Mouse (Mus musculus) forebrain, postnatal 0 days (tissue): ENCODE measurements around the gene Olfr1016. TPM values are rescaled to one million over a fixed set of nuclear protein-coding genes. Genes with fewer than 3 reads are reported as not detected.

Source experiments
- ATAC-seq: fragments of 200-750 bp; cut with Nextera tagmentation; 2 replicates; pipeline ENCODE4 v1.8.0; 2017; ENCODE audit warnings: mild to moderate bottlenecking, moderate library complexity
- DNase-seq: peaks from one replicate; pipeline ENCODE4 v3.0.0-alpha.2; 2015
- H3K27ac ChIP-seq: fragments of 300-500 bp; sonication (generic); 2 replicates; pipeline ENCODE4 v1.5.1; 2014; ENCODE audit warnings: low read depth, mild to moderate bottlenecking, antibody characterized with exemption, low read length, moderate library complexity, mixed read lengths
- H3K27me3 ChIP-seq: fragments of 300-500 bp; sonication (generic); 2 replicates; pipeline ENCODE4 v1.6.1; 2014; ENCODE audit warnings: mild to moderate bottlenecking, low read length, mixed read lengths; ENCODE audit not compliant: insufficient read depth
- H3K36me3 ChIP-seq: fragments of 300-500 bp; sonication (generic); 2 replicates; pipeline ENCODE4 v1.6.1; 2014; ENCODE audit warnings: mild to moderate bottlenecking, moderate library complexity; ENCODE audit not compliant: insufficient read depth
- H3K4me1 ChIP-seq: fragments of 300-500 bp; sonication (generic); 2 replicates; pipeline ENCODE4 v1.6.1; 2014; ENCODE audit warnings: antibody characterized with exemption; ENCODE audit not compliant: insufficient read depth
- H3K4me2 ChIP-seq: fragments of 300-500 bp; sonication (generic); 2 replicates; pipeline ENCODE4 v1.6.1; 2014; ENCODE audit warnings: low read depth, mild to moderate bottlenecking, moderate library complexity
- H3K4me3 ChIP-seq: fragments of 300-500 bp; sonication (generic); 2 replicates; pipeline ENCODE4 v1.5.1; 2014; ENCODE audit warnings: low read depth, low read length, mixed read lengths
- H3K9ac ChIP-seq: fragments of 300-500 bp; sonication (generic); 2 replicates; pipeline ENCODE4 v1.6.1; 2014; ENCODE audit warnings: mild to moderate bottlenecking
- H3K9me3 ChIP-seq: fragments of 300-500 bp; sonication (generic); 2 replicates; pipeline ENCODE4 v1.6.1; 2016; ENCODE audit warnings: low read length
- CTCF ChIP-seq: sonication (generic); IDR thresholded peaks from 2 replicates; pipeline ENCODE4 v1.5.1; 2016; ENCODE audit warnings: antibody characterized with exemption, control low read depth, low read depth
- WGBS: fragments of 180-500 bp; shearing (Covaris S2); extraction: QIAGEN DNeasy Blood & Tissue Kit; methylation state at CpG from one replicate; pipeline ENCODE4 v1.1.7; 2014; 5-methylcytosine and 5-hydroxymethylcytosine counted together
- polyA plus RNA-seq: library from polyadenylated mRNA; unstranded; fragments of >200 nt; fragmentation: Nextera tagmentation; extraction: Ambion mirVana; gene quantifications from 2 replicates; pipeline ENCODE4 v1.2.1, GENCODE M21; 2015
- total RNA-seq: library from RNA; depleted of rRNA; stranded (reverse); fragments of >200 nt; gene quantifications from 2 replicates; pipeline ENCODE4 v1.2.3, GENCODE M21; 2014; rRNA removed

Olfr1016 gene
- total and polyA plus RNA-seq, 2 experiments from 2014 or later = not detected

DNA sequence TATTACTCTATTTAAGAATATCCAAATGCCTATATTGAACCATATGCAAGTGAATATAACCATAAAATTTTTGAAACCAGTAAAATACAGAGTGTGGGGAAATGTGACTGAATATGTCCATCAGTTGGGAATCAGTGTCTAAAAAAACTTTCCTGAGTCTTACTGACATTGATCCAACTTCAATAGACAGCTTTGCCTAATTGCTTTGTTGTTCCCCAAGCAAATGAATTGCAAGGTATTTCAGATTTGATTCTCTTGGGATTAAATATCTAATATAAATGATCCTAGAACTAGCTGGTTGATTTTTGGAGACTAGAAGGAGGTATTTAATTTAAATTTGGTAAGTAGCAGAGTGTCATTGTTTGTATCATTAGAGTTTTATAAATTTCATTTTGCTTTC is 29.9 kb downstream of the Olfr1016 start, which contains the start of gene Olfr1014:
Gene Olfr1014, plus strand, starts transcription at position 301 of the 400 bp plus-strand sequence.
- no peak for DNase-seq
- no peak within 1 kb of the TSS for H3K4me3 ChIP-seq

DNA sequence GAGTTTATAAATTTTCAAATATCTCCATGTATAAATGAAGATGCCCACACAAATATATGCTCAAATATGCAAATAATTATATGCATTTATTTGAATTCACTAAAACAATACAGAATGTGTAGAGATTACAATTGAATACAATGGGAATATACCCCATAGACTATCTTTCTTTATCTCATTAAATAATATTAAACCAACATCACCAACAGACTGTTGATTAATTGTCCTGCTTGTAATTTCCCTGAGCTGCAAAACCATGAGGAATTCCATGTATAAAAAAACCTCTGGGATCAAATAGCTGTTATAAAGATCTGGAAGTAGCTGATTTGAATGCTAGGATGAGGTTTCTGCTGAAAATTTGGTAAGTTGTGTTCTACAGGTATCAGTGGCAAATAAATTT is 35.5 kb downstream of the Olfr1016 start, which contains the start of gene Olfr1013:
Gene Olfr1013, plus strand, starts transcription at position 301 of the 400 bp plus-strand sequence.
- no peak within 1 kb of the TSS for H3K4me2 ChIP-seq
- no peak within 1 kb of the TSS for H3K9ac ChIP-seq
- no peak within 1 kb of the TSS for H3K4me3 ChIP-seq
- H3K9me3 ChIP-seq = no peaks in the 10 kb centered on the region
- no peak for TF ChIP-seq CTCF
- H3K36me3 ChIP-seq = no peaks in the 10 kb centered on the region
- H3K27ac ChIP-seq = no peak within 1 kb of the TSS
- DNase-seq (no peak), ATAC-seq (no peak)
- no peaks in the 10 kb centered on the region for H3K27me3 ChIP-seq
- H3K4me1 ChIP-seq = no peaks in the 10 kb centered on the region

More for the DNA sequence above, 29.9 kb downstream of the Olfr1016 start, which contains the start of gene Olfr1014:
- H3K27me3 ChIP-seq = no peaks in the 10 kb centered on the region
- H3K9ac ChIP-seq = no peak within 1 kb of the TSS
- no peak for ATAC-seq
- no peaks in the 10 kb centered on the region for H3K36me3 ChIP-seq
- TF ChIP-seq CTCF = no peak
- H3K4me2 ChIP-seq = no peak within 1 kb of the TSS
- H3K4me1 ChIP-seq = no peaks in the 10 kb centered on the region
- H3K27ac ChIP-seq = no peak within 1 kb of the TSS
- no peaks in the 10 kb centered on the region for H3K9me3 ChIP-seq

DNA sequence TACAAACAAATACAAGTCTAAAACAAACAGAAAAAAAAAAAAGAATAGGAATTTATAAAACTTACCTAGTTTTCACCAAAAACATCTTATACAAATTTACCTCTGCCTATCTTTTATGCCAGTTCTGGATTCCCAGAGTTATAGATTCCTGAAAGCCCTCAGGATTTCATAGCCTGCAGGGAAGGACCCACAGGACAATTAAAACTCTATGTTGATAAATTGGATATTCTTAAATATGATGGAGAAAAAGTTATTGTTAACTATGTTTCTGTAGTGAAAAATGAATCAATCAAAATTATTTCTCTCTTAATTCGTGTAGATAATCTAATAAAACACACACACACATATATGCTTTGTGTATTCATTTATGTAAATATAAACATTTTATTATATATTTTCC is 39.7 kb downstream of the Olfr1016 start, which contains the start of gene Olfr1012:
Gene Olfr1012, minus strand, starts transcription at position 101 of the 400 bp plus-strand sequence.
- no peaks in the 10 kb centered on the region for H3K36me3 ChIP-seq
- 59% methylated on average over 1 of the region's 1 CpGs for WGBS
- no peaks in the 10 kb centered on the region for H3K27me3 ChIP-seq
- no peak for ATAC-seq
- no peak for DNase-seq
- H3K27ac ChIP-seq = no peak within 1 kb of the TSS
- H3K4me3 ChIP-seq = no peak within 1 kb of the TSS
- H3K4me2 ChIP-seq = no peak within 1 kb of the TSS
- no peaks in the 10 kb centered on the region for H3K9me3 ChIP-seq
- no peak within 1 kb of the TSS for H3K9ac ChIP-seq
- no peak for TF ChIP-seq CTCF
- no peaks in the 10 kb centered on the region for H3K4me1 ChIP-seq

DNA sequence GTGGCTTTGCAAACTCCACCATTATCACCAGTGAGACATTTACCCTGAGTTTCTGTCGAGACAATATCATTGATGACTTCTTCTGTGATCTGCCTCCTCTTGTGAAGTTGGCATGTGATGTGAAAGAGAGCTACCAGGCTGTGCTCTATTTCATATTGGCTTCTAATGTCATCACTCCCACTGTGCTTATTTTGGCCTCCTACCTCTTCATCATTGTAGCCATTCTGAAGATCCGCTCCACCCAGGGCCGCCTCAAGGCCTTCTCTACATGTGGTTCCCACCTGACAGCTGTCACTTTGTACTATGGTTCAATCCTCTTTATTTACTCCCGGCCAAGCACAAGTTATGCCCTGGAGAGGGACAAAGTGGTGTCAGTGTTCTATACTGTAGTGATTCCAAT is 48.5 kb downstream of the Olfr1016 start:
- Histone ChIP-seq H3K4me3 (no peak overlapping the region), H3K4me1 (no peaks in the 10 kb centered on the region), H3K27ac (no peak overlapping the region), H3K27me3 (no peaks in the 10 kb centered on the region), H3K4me2 (no peak overlapping the region), H3K9ac (no peak overlapping the region), H3K36me3 (no peaks in the 10 kb centered on the region), H3K9me3 (no peaks in the 10 kb centered on the region)
- ATAC-seq = no peak
- WGBS = 80% methylated on average over 4 of the region's 4 CpGs
- TF ChIP-seq CTCF = no peak
- no peak for DNase-seq

Other genes with a start within 250 kb of the Olfr1016 start
- gene Olfr996, start 223.3 kb downstream of the Olfr1016 start, total RNA-seq = not detected in 2 replicates
- not detected in 2 replicates for gene Olfr996, start 223.3 kb downstream of the Olfr1016 start, polyA plus RNA-seq
- gene Olfr998, start 213.6 kb downstream of the Olfr1016 start, total RNA-seq = not detected in 2 replicates
- not detected in 2 replicates for gene Olfr998, start 213.6 kb downstream of the Olfr1016 start, polyA plus RNA-seq
- gene Olfr1000, start 190.6 kb downstream of the Olfr1016 start, total RNA-seq = not detected in 2 replicates
- gene Olfr1000, start 190.6 kb downstream of the Olfr1016 start, polyA plus RNA-seq = not detected in 2 replicates
- not detected in 2 replicates for gene Olfr1002, start 151.8 kb downstream of the Olfr1016 start, total RNA-seq
- gene Olfr1002, start 151.8 kb downstream of the Olfr1016 start, polyA plus RNA-seq = not detected in 2 replicates
- gene Olfr154, start 138.1 kb downstream of the Olfr1016 start, total RNA-seq = not detected in 2 replicates
- gene Olfr154, start 138.1 kb downstream of the Olfr1016 start, polyA plus RNA-seq = not detected in 2 replicates
- not detected in 2 replicates for gene Olfr1006, start 123.8 kb downstream of the Olfr1016 start, total RNA-seq
- not detected in 2 replicates for gene Olfr1006, start 123.8 kb downstream of the Olfr1016 start, polyA plus RNA-seq
- gene Olfr1008, start 113.1 kb downstream of the Olfr1016 start, total RNA-seq = not detected in 2 replicates
- not detected in 2 replicates for gene Olfr1008, start 113.1 kb downstream of the Olfr1016 start, polyA plus RNA-seq
- not detected in 2 replicates for gene Olfr1009, start 87.1 kb downstream of the Olfr1016 start, total RNA-seq
- gene Olfr1009, start 87.1 kb downstream of the Olfr1016 start, polyA plus RNA-seq = not detected in 2 replicates
- not detected in 2 replicates for gene Olfr1012, start 39.8 kb downstream of the Olfr1016 start, total RNA-seq
- gene Olfr1012, start 39.8 kb downstream of the Olfr1016 start, polyA plus RNA-seq = not detected in 2 replicates
- gene Olfr1013, start 35.4 kb downstream of the Olfr1016 start, total RNA-seq = not detected in 2 replicates
- gene Olfr1013, start 35.4 kb downstream of the Olfr1016 start, polyA plus RNA-seq = not detected in 2 replicates
- gene Olfr1014, start 29.8 kb downstream of the Olfr1016 start, total RNA-seq = not detected in 2 replicates
- not detected in 2 replicates for gene Olfr1014, start 29.8 kb downstream of the Olfr1016 start, polyA plus RNA-seq
- gene Olfr1015, start 20.5 kb downstream of the Olfr1016 start, total RNA-seq = 0.08 TPM in 1 of 2 replicates, not detected in the other
- gene Olfr1015, start 20.5 kb downstream of the Olfr1016 start, polyA plus RNA-seq = not detected in 2 replicates
- gene Olfr1018, start 15.9 kb upstream of the Olfr1016 start, total RNA-seq = not detected in 2 replicates
- gene Olfr1018, start 15.9 kb upstream of the Olfr1016 start, polyA plus RNA-seq = not detected in 2 replicates
- gene Olfr1019, start 42.9 kb upstream of the Olfr1016 start, total RNA-seq = 0.08 TPM in 1 of 2 replicates, not detected in the other
- not detected in 2 replicates for gene Olfr1019, start 42.9 kb upstream of the Olfr1016 start, polyA plus RNA-seq
- not detected in 2 replicates for gene Olfr1020, start 44.5 kb upstream of the Olfr1016 start, total RNA-seq
- gene Olfr1020, start 44.5 kb upstream of the Olfr1016 start, polyA plus RNA-seq = not detected in 2 replicates
- gene Olfr1022, start 66.0 kb upstream of the Olfr1016 start, total RNA-seq = not detected in 2 replicates
- not detected in 2 replicates for gene Olfr1022, start 66.0 kb upstream of the Olfr1016 start, polyA plus RNA-seq
- not detected in 2 replicates for gene Olfr1023, start 83.1 kb upstream of the Olfr1016 start, total RNA-seq
- not detected in 2 replicates for gene Olfr1023, start 83.1 kb upstream of the Olfr1016 start, polyA plus RNA-seq
- gene Olfr1024, start 102.5 kb upstream of the Olfr1016 start, total RNA-seq = not detected in 2 replicates
- not detected in 2 replicates for gene Olfr1024, start 102.5 kb upstream of the Olfr1016 start, polyA plus RNA-seq
- not detected in 2 replicates for gene Olfr1025-ps1, start 112.6 kb upstream of the Olfr1016 start, total RNA-seq
- not detected in 2 replicates for gene Olfr1025-ps1, start 112.6 kb upstream of the Olfr1016 start, polyA plus RNA-seq
- not detected in 2 replicates for gene Olfr1026, start 119.0 kb upstream of the Olfr1016 start, total RNA-seq
- gene Olfr1026, start 119.0 kb upstream of the Olfr1016 start, polyA plus RNA-seq = not detected in 2 replicates
- not detected in 2 replicates for gene Olfr1028, start 147.9 kb upstream of the Olfr1016 start, total RNA-seq
- not detected in 2 replicates for gene Olfr1028, start 147.9 kb upstream of the Olfr1016 start, polyA plus RNA-seq
- gene Olfr1029, start 171.4 kb upstream of the Olfr1016 start, total RNA-seq = not detected in 2 replicates
- not detected in 2 replicates for gene Olfr1029, start 171.4 kb upstream of the Olfr1016 start, polyA plus RNA-seq
- not detected in 2 replicates for gene Olfr1030, start 176.7 kb upstream of the Olfr1016 start, total RNA-seq
- not detected in 2 replicates for gene Olfr1030, start 176.7 kb upstream of the Olfr1016 start, polyA plus RNA-seq
- gene Olfr1031, start 187.8 kb upstream of the Olfr1016 start, total RNA-seq = not detected in 2 replicates
- not detected in 2 replicates for gene Olfr1031, start 187.8 kb upstream of the Olfr1016 start, polyA plus RNA-seq
- gene Olfr1032, start 203.0 kb upstream of the Olfr1016 start, total RNA-seq = not detected in 2 replicates
- gene Olfr1032, start 203.0 kb upstream of the Olfr1016 start, polyA plus RNA-seq = not detected in 2 replicates
- gene Olfr1033, start 218.1 kb upstream of the Olfr1016 start, total RNA-seq = 0.05 and 0.08 TPM in 2 replicates
- gene Olfr1033, start 218.1 kb upstream of the Olfr1016 start, polyA plus RNA-seq = 1.1 and 1.2 TPM in 2 replicates
- gene Olfr1034, start 243.3 kb upstream of the Olfr1016 start, total RNA-seq = not detected in 2 replicates
- gene Olfr1034, start 243.3 kb upstream of the Olfr1016 start, polyA plus RNA-seq = not detected in 2 replicates